ENCODE assay signal across 8 mouse cellular contexts in genomic region chr17:85688911-85689806, GRCm38 (mm10). TPM values are rescaled to one million over a fixed set of nuclear protein-coding genes. Genes with fewer than 3 reads are reported as not detected.
DNase-seq lines count a peak whose midpoint lies in the region; ATAC-seq and TF ChIP-seq lines count a peak whose summit lies in the region.

No protein-coding gene starts in this region.

- ATAC-seq in embryonic facial prominence, embryonic 11.5 days (replicated peaks; ENCODE audit: insufficient number of reproducible peaks, low FRiP score, low TSS enrichment, low read depth), result no peak
- no peak for ATAC-seq in midbrain, postnatal 0 days (ENCODE audit: low FRiP score)

- in situ Hi-C loops in ES-E14 (cut with MboI; ENCODE audit: low sequenced_read_pairs in 2 of 2, unreplicated experiment in 2 of 2), result loop anchor here (5.0 kb wide), 2 partner anchors 72 to 77 kb away; partner anchors contain the start of gene Six3 (in 1 of the 2)

- H3K4me2 ChIP-seq in embryonic facial prominence, embryonic 11.5 days (ENCODE audit: low read depth, low read length), result peak overlapping the region; percentile 61
- peak overlapping the region; percentile 16; the same call in 1 of the 2 replicates for H3K4me2 ChIP-seq in midbrain, postnatal 0 days (ENCODE audit: low read depth, low read length, poor library complexity, severe bottlenecking)

- H3K27me3 ChIP-seq in embryonic facial prominence, embryonic 11.5 days (ENCODE audit: control insufficient read depth, insufficient read depth, low read length), result peaks cover 12% of the 10 kb centered on the region
- peaks cover 100% of the 10 kb centered on the region for H3K27me3 ChIP-seq in heart, embryonic 10.5 days (ENCODE audit: insufficient read depth, poor library complexity, severe bottlenecking)
- peaks cover 78% of the 10 kb centered on the region for H3K27me3 ChIP-seq in midbrain, postnatal 0 days (ENCODE audit: insufficient read depth, low read length)

- no peak overlapping the region for H3K9ac ChIP-seq in ES-E14 (ENCODE audit: insufficient read depth, low read depth, low read length, poor library complexity, severe bottlenecking)
- H3K9ac ChIP-seq in embryonic facial prominence, embryonic 11.5 days (replicated peaks; ENCODE audit: low read length), result peak overlapping the region; percentile 67
- no peak overlapping the region for H3K9ac ChIP-seq in midbrain, postnatal 0 days (replicated peaks; ENCODE audit: low read length, poor library complexity, severe bottlenecking)

- no peak for TF ChIP-seq CTCF in midbrain, postnatal 0 days (IDR thresholded peaks at IDR 0.05)

- DNase-seq in ES-E14 (ENCODE audit: low read depth, low spot score), result no peak
- peak; percentile 67 for DNase-seq in embryonic facial prominence, embryonic 11.5 days (ENCODE audit: low spot score)
- DNase-seq in heart, embryonic 10.5 days (ENCODE audit: low spot score), result no peak
- peak; percentile 13 to 53 for DNase-seq in kidney, postnatal 36 days
- no peak for DNase-seq in midbrain, postnatal 0 days (ENCODE audit: low spot score)
- DNase-seq in left cerebral cortex, adult 18-20 months (ENCODE audit: low spot score in 2 of 2), result no peak
- no peak for DNase-seq in right cerebral cortex, adult 2 months (ENCODE audit: low spot score in 2 of 2)
- DNase-seq in right cerebral cortex, adult 18-20 months, result no peak

- H3K4me3 ChIP-seq in ES-E14 (ENCODE audit: insufficient read depth in 1 of 2, low read depth in 1 of 2, low read length in 2 of 2, poor library complexity in 1 of 2, severe bottlenecking in 1 of 2), result peak overlapping the region; percentile 13 to 20; a peak in 3 of 4 replicates
- peak overlapping the region; percentile 42 for H3K4me3 ChIP-seq in embryonic facial prominence, embryonic 11.5 days (ENCODE audit: low read depth, low read length)
- peak overlapping the region; percentile 60 for H3K4me3 ChIP-seq in heart, embryonic 10.5 days
- no peak overlapping the region for H3K4me3 ChIP-seq in midbrain, postnatal 0 days (ENCODE audit: low read depth, low read length)

- no peaks in the 10 kb centered on the region for H3K9me3 ChIP-seq in ES-E14 (ENCODE audit: control insufficient read depth, insufficient read depth, low read depth, low read length)
- H3K9me3 ChIP-seq in embryonic facial prominence, embryonic 11.5 days (replicated peaks; ENCODE audit: control insufficient read depth, low read length), result no peaks in the 10 kb centered on the region
- H3K9me3 ChIP-seq in heart, embryonic 10.5 days, result no peaks in the 10 kb centered on the region
- no peaks in the 10 kb centered on the region for H3K9me3 ChIP-seq in midbrain, postnatal 0 days (ENCODE audit: low read length)

- no peaks in the 10 kb centered on the region for H3K36me3 ChIP-seq in ES-E14 (ENCODE audit: control insufficient read depth, insufficient read depth, low read length, poor library complexity, severe bottlenecking)
- no peaks in the 10 kb centered on the region for H3K36me3 ChIP-seq in embryonic facial prominence, embryonic 11.5 days (replicated peaks; ENCODE audit: control insufficient read depth, insufficient read depth, low read depth, low read length)
- H3K36me3 ChIP-seq in heart, embryonic 10.5 days, result no peaks in the 10 kb centered on the region
- H3K36me3 ChIP-seq in midbrain, postnatal 0 days (ENCODE audit: insufficient read depth, low read length), result no peaks in the 10 kb centered on the region

- WGBS in embryonic facial prominence, embryonic 11.5 days, result 1% methylated on average over 35 of the region's 35 CpGs
- WGBS in heart, embryonic 10.5 days, result 2% methylated on average over 35 of the region's 35 CpGs
- WGBS in midbrain, postnatal 0 days, result 1% methylated on average over 35 of the region's 35 CpGs

- 0 out of 4 replicates have a peak, but pooled peaks cover 0 to 6% of the 10 kb centered on the region in 2 experiments for H3K4me1 ChIP-seq in ES-E14 (ENCODE audit: control insufficient read depth in 2 of 2, insufficient read depth in 2 of 2, low read length in 2 of 2, poor library complexity in 1 of 2)
- H3K4me1 ChIP-seq in embryonic facial prominence, embryonic 11.5 days (ENCODE audit: control insufficient read depth, insufficient read depth, low read length), result peaks cover 8% of the 10 kb centered on the region; the same call in 1 of the 2 replicates
- H3K4me1 ChIP-seq in heart, embryonic 10.5 days, result peaks cover 39% of the 10 kb centered on the region
- no peaks in the 10 kb centered on the region for H3K4me1 ChIP-seq in midbrain, postnatal 0 days (ENCODE audit: insufficient read depth, low read length)

- no peak overlapping the region for H3K27ac ChIP-seq in ES-E14 (ENCODE audit: insufficient read depth, low read depth, low read length, poor library complexity, severe bottlenecking)
- H3K27ac ChIP-seq in embryonic facial prominence, embryonic 11.5 days (replicated peaks; ENCODE audit: low read depth, low read length), result peak overlapping the region; percentile 48
- 0 out of 2 replicates have a peak overlapping the region, but pooled peaks have one; percentile 32 for H3K27ac ChIP-seq in heart, embryonic 10.5 days
- H3K27ac ChIP-seq in midbrain, postnatal 0 days (ENCODE audit: low read depth, low read length), result no peak overlapping the region

TF ChIP-seq in ES-E14, 5 proteins besides CTCF, POLR2A, EP300 and RAD21:
- no peak for TF ChIP-seq MAFK (IDR thresholded peaks at IDR 0.05; ENCODE audit: insufficient read depth, low read depth, low read length)
- no peak for TF ChIP-seq ZC3H11A (IDR thresholded peaks at IDR 0.05; ENCODE audit: borderline replicate concordance, low read depth, low read length)
- TF ChIP-seq ZNF384 (IDR thresholded peaks at IDR 0.05; ENCODE audit: low read depth, low read length), result no peak
- TF ChIP-seq HCFC1 (IDR thresholded peaks at IDR 0.05; ENCODE audit: borderline replicate concordance, insufficient read depth, low read length), result no peak
- TF ChIP-seq CHD2 (IDR thresholded peaks at IDR 0.05; ENCODE audit: low read depth, low read length), result no peak

RNA-seq across cellular contexts. Expression of gene Six2, which starts 1.1 kb away (rescaled TPM):
- total RNA-seq in ES-E14 (2012; rRNA removed), result 0.22 TPM in 1 of 2 replicates, not detected in the other
- 42.5 and 55.0 TPM in 2 replicates for polyA plus RNA-seq in embryonic facial prominence, embryonic 11.5 days (2014; fragmentation: Nextera tagmentation; extraction: Ambion mirVana)
- polyA plus RNA-seq in heart, embryonic 10.5 days (2016; fragmentation: Nextera tagmentation; extraction: Ambion mirVana), result 0.32 and 1.7 TPM in 2 replicates
- 0.24 and 1.3 TPM in 2 replicates for total RNA-seq in midbrain, postnatal 0 days (2014; rRNA removed)
- 0.17 and 0.39 TPM in 2 replicates for polyA plus RNA-seq in midbrain, postnatal 0 days (2015; fragmentation: Nextera tagmentation; extraction: Ambion mirVana)
- total RNA-seq in left cerebral cortex, adult 18-20 months (2021), result under 1 TPM; 0.87 to 0.93 TPM

Comparison
In these comparisons a context has a peak if more than half of its experiments do, and no peak if none do; other contexts are left out.
1. DNase-seq: peak in embryonic facial prominence, embryonic 11.5 days (single experiment) and kidney, postnatal 36 days (2 of 2); none in ES-E14 (single experiment), heart, embryonic 10.5 days (single experiment), midbrain, postnatal 0 days (single experiment), left cerebral cortex, adult 18-20 months (0 of 2), right cerebral cortex, adult 2 months (0 of 2) and right cerebral cortex, adult 18-20 months (single experiment).
2. H3K27ac ChIP-seq: peak in embryonic facial prominence, embryonic 11.5 days (single experiment) and heart, embryonic 10.5 days (single experiment); none in ES-E14 (single experiment) and midbrain, postnatal 0 days (single experiment).